Mouse (Mus musculus) thymus, adult 2 months (tissue): ENCODE measurements at regions not wholly inside any gene's neighbourhood (a gene's known extent, or its start where the extent isn't known, plus 50 kb on each side); places are given as distances from the start of the nearest gene placed in this dataset.

Source experiments
- DNase-seq: peaks from one replicate; pipeline ENCODE4 v3.0.0; 2021
- H3K27ac ChIP-seq: fragments of 200-500 bp; 2 replicates; pipeline ENCODE4 v1.5.1; 2012; ENCODE audit warnings: low read length, control low read depth; ENCODE audit not compliant: control insufficient read depth, insufficient read depth
- H3K27me3 ChIP-seq: fragments of 200-500 bp; 2 replicates; pipeline ENCODE4 v1.6.1; 2012; ENCODE audit warnings: mild to moderate bottlenecking, low read length, moderate library complexity, mixed read lengths; ENCODE audit not compliant: control insufficient read depth, insufficient read depth
- H3K36me3 ChIP-seq: fragments of 200-500 bp; 2 replicates; pipeline ENCODE4 v1.6.1; 2012; ENCODE audit warnings: mild to moderate bottlenecking, low read length, moderate library complexity; ENCODE audit not compliant: control insufficient read depth, insufficient read depth
- H3K4me1 ChIP-seq: fragments of 200-500 bp; replicated peaks from 2 replicates; pipeline ENCODE4 v1.6.1; 2012; ENCODE audit warnings: low read length; ENCODE audit not compliant: control insufficient read depth, insufficient read depth
- H3K4me3 ChIP-seq: fragments of 200-500 bp; 2 replicates; pipeline ENCODE4 v1.5.1; 2012; ENCODE audit warnings: mild to moderate bottlenecking, low read length, control low read depth, moderate library complexity; ENCODE audit not compliant: control insufficient read depth, insufficient read depth
- CTCF ChIP-seq: fragments of 200-500 bp; IDR thresholded peaks from 2 replicates; pipeline ENCODE4 v1.5.1; 2012; ENCODE audit warnings: mild to moderate bottlenecking, control low read depth, low read length, moderate library complexity, borderline replicate concordance; ENCODE audit not compliant: control insufficient read depth, poor library complexity, insufficient read depth; ENCODE audit errors: extremely low read depth
- POLR2A ChIP-seq: fragments of 200-500 bp; IDR thresholded peaks from 2 replicates; pipeline ENCODE4 v1.6.1; 2012; ENCODE audit warnings: mild to moderate bottlenecking, low read length, control low read depth, moderate library complexity; ENCODE audit not compliant: control insufficient read depth, poor library complexity, insufficient read depth; ENCODE audit errors: extremely low read depth
- WGBS: fragments of 180-500 bp; shearing (Covaris S2); methylation state at CpG from one replicate; pipeline ENCODE4 v1.1.7; 2018; 5-methylcytosine and 5-hydroxymethylcytosine counted together

DNA sequence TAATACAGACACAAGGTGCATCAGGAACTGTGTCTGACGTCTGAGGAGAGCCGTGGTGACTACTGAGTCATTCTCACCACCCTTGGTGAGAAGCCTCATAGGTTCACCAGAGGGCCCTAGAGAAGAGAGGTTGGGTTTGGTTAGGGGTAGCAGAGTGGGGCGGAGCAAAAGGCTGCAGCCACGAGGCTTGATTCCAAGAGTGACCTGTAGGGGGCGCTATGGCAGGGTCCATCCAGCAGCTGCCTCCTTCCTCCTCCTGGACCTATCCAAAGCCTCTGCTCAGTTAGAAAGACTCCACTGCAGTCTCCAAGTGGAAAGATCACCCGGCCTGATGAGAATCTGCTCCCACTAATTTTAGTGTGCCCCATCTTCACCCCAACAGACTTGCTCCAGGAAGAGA, 149.3 kb upstream of the Kazn start:
- WGBS, result 80% methylated on average over 6 of the region's 6 CpGs
- no peak for DNase-seq
- H3K27me3 ChIP-seq, result no peaks in the 10 kb centered on the region

DNA sequence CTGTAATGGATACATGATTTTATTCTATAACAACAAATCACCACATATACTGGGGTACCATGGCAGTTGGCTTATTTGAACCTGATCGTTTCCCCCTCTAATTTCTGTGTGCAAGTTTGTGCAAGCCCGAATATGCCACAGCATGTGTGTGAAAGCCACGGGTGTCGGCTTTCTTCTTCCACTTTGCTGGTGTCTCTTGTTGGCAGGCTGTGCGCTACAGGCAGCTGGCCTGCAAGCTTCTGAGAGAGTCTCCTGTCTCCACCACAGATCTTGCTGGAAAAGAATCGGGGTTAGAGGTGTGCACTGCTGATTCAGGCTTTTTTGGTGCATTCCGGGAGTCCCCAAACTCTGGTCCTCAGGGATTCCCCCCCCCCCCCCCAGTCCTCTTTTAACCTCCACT, 142.0 kb upstream of the Kazn start:
- Histone ChIP-seq H3K27me3 (no peaks in the 10 kb centered on the region), H3K27ac (no peak overlapping the region), H3K4me1 (no peaks in the 10 kb centered on the region), H3K36me3 (no peaks in the 10 kb centered on the region), H3K4me3 (no peak overlapping the region)
- WGBS, result 85% methylated on average over 7 of the region's 7 CpGs
- no peak for DNase-seq
- TF ChIP-seq POLR2A (no peak), CTCF (no peak)

More for the DNA sequence above, 149.3 kb upstream of the Kazn start:
- no peak overlapping the region for H3K4me3 ChIP-seq
- no peak overlapping the region for H3K27ac ChIP-seq
- no peaks in the 10 kb centered on the region for H3K4me1 ChIP-seq
- no peaks in the 10 kb centered on the region for H3K36me3 ChIP-seq
- TF ChIP-seq POLR2A, result no peak
- no peak for TF ChIP-seq CTCF

DNA sequence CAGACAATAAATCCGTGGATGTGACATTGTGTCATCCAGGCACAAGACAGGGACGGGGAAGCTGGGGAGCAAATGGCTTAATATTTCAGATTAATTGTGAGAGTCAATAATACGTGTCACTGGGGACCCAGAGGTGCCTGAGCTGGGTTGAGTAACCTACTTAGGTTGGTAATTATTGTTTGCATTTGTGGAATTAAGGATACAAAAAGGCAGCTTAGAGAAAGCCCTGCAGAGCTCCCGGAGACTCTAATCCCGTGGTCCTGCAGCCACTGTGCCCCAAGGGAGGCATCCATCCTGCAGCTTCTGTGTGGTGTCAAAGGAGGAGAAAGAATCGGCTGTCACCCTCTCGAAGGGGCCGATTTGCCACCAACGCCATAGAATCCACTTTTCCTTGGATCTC, 139.3 kb upstream of the Kazn start:
- Histone ChIP-seq H3K27ac (no peak overlapping the region), H3K36me3 (no peaks in the 10 kb centered on the region), H3K4me3 (no peak overlapping the region), H3K27me3 (no peaks in the 10 kb centered on the region), H3K4me1 (no peaks in the 10 kb centered on the region)
- no peak for DNase-seq
- no peak for TF ChIP-seq CTCF
- TF ChIP-seq POLR2A, result no peak
- 68% methylated on average over 9 of the region's 9 CpGs for WGBS

DNA sequence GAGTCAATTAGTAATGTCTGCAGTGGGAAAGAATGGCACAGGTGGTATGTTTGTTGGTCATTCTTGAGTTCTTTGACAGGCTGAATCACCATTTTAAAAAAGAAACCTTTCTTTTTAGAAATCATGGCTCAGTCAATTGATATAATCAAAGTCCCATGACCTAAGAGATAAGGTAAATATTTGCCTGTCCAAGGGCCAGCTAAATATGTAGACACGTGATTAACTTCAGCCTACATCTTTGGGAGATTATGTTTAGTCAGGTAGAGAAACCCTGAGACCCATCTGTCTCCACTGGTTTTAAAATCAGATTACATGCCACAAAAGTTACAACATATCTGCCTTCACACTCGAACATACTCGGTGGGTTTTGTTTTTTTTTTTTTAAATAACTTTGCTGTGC, 128.6 kb upstream of the Kazn start:
- Histone ChIP-seq H3K27me3 (no peaks in the 10 kb centered on the region), H3K4me1 (no peaks in the 10 kb centered on the region), H3K27ac (no peak overlapping the region), H3K4me3 (no peak overlapping the region), H3K36me3 (no peaks in the 10 kb centered on the region)
- 85% methylated on average over 3 of the region's 3 CpGs for WGBS
- TF ChIP-seq CTCF (no peak), POLR2A (no peak)
- DNase-seq, result no peak

DNA sequence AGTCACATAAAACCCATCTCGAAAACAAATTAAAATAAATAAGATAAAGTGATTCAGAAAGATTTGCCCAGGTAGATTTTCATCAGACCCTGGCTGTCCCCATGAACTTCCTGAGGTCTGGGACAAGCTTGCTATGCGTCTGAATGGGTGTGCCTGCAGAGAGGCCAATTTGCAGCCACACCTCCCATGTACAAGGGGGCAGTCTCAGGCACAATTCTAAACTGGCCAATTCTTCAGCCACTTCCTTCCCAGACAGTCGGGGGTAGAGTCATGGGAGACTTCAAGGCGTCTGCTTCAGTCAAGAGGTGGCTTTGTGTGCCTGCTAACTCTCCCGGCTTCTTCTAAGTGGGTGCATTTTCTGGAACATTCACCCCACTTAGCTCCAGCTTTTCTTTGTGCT, 122.9 kb upstream of the Kazn start:
- H3K4me3 ChIP-seq, result no peak overlapping the region
- H3K4me1 ChIP-seq, result no peaks in the 10 kb centered on the region
- no peak overlapping the region for H3K27ac ChIP-seq
- H3K36me3 ChIP-seq, result no peaks in the 10 kb centered on the region
- no peak for TF ChIP-seq POLR2A
- TF ChIP-seq CTCF, result no peak
- 52% methylated on average over 5 of the region's 5 CpGs for WGBS
- DNase-seq, result no peak
- H3K27me3 ChIP-seq, result no peaks in the 10 kb centered on the region

DNA sequence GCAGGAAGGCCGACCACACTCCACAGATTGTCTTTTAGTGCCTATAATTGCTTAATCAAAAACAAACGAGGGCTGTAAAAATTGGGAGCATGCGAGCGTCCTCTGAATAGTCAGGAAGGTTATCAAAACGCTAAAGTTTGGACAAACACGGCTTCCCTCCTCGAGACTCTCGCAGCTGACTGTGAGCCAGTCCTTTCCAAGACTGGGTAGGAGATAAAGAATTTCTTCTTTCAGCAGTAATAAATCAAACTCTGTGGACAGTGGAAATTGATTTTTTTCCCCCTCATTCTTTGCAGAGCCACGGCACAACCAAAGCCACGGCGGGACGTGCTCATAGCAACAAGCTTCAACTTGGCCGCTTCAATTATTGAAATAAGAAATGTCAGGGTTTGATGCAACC, 119.7 kb upstream of the Kazn start:
- Histone ChIP-seq H3K27ac (no peak overlapping the region), H3K4me1 (no peaks in the 10 kb centered on the region), H3K4me3 (no peak overlapping the region), H3K36me3 (no peaks in the 10 kb centered on the region), H3K27me3 (no peaks in the 10 kb centered on the region)
- TF ChIP-seq POLR2A, result no peak
- 75% methylated on average over 13 of the region's 13 CpGs for WGBS
- DNase-seq, result no peak

DNA sequence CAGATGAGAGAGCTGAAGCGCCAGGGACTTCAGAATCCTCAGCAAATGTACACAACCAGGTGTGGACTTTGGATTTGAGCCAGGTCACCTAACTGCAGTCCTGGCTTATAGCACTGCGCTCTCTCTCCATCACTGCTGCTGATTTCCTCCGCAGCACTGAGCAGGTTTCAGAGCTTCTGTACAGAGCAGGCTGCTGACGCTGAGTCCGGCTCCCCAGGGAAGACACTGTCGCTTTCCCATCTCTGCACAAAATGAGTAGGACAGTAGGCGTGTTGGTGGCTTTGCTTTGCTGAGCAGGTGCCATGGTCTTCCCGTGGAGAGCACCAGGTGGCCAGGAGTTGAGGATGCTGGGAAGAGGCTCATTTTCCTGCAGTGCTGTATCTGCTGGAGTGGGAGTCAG, 116.2 kb upstream of the Kazn start:
- Histone ChIP-seq H3K27me3 (no peaks in the 10 kb centered on the region), H3K27ac (no peak overlapping the region), H3K36me3 (no peaks in the 10 kb centered on the region), H3K4me3 (no peak overlapping the region), H3K4me1 (no peaks in the 10 kb centered on the region)
- TF ChIP-seq POLR2A (no peak), CTCF (no peak)
- WGBS, result 92% methylated on average over 8 of the region's 8 CpGs
- no peak for DNase-seq
